Comparison of ENCODE assay signal across 26 mouse cellular contexts in genomic region chr7:113626734-113627133, GRCm38 (mm10).
DNase-seq lines count a peak whose midpoint lies in the region; ATAC-seq lines count a peak whose summit lies in the region.
"Had no signal": no experiment of that assay in that cellular context is flagged by ENCODE, and none has a peak within 500 bp of the region (broad histone marks: within the 10 kb centered on the region; RNA-seq: fewer than 3 reads in every experiment).

No protein-coding gene starts in this region.

- no peaks in the 10 kb centered on the region for H3K27me3 ChIP-seq in heart, embryonic 12.5 days (replicated peaks)
- H3K27me3 ChIP-seq in heart, embryonic 14.5 days (ENCODE audit: control insufficient read depth, insufficient read depth, low read length), result no peaks in the 10 kb centered on the region
- no peaks in the 10 kb centered on the region for H3K27me3 ChIP-seq in heart, embryonic 16.5 days (ENCODE audit: control insufficient read depth, insufficient read depth, low read length)
- no peaks in the 10 kb centered on the region for H3K27me3 ChIP-seq in kidney, embryonic 14.5 days (ENCODE audit: control insufficient read depth, insufficient read depth, low read length)
- H3K27me3 ChIP-seq: CH12.LX; embryonic facial prominence, embryonic 12.5 days; forebrain, embryonic 13.5 days; forebrain, embryonic 15.5 days had no signal

- peak; percentile 69 for ATAC-seq in heart, embryonic 12.5 days (ENCODE audit: insufficient number of reproducible peaks, low FRiP score)
- ATAC-seq in heart, embryonic 14.5 days (ENCODE audit: insufficient number of reproducible peaks, insufficient read depth, low FRiP score, low read depth), result peak; percentile 81
- ATAC-seq in heart, embryonic 16.5 days (replicated peaks; ENCODE audit: extremely low read depth, insufficient read depth, low FRiP score), result peak; percentile 83
- no peak for ATAC-seq in kidney, embryonic 14.5 days (ENCODE audit: low FRiP score, low TSS enrichment)
- ATAC-seq: activated CD4-positive, CD25-positive, alpha-beta regulatory T cell, adult 4 months; CD4-positive, CD25-positive, alpha-beta regulatory T cell, adult 4 months; forebrain, embryonic 13.5 days; forebrain, embryonic 15.5 days; Patski had no signal

- no peak overlapping the region for H3K4me2 ChIP-seq in heart, embryonic 12.5 days
- H3K4me2 ChIP-seq in heart, embryonic 14.5 days (ENCODE audit: low read length), result no peak overlapping the region
- H3K4me2 ChIP-seq in heart, embryonic 16.5 days (ENCODE audit: low read depth, low read length), result no peak overlapping the region
- no peak overlapping the region for H3K4me2 ChIP-seq in kidney, embryonic 14.5 days (replicated peaks; ENCODE audit: low read depth, low read length)
- H3K4me2 ChIP-seq: embryonic facial prominence, embryonic 12.5 days; forebrain, embryonic 13.5 days; forebrain, embryonic 15.5 days had no signal

- 0 out of 2 replicates have a peak, but pooled peaks cover 2% of the 10 kb centered on the region for H3K9me3 ChIP-seq in heart, embryonic 12.5 days (replicated peaks)
- peaks cover 8% of the 10 kb centered on the region for H3K9me3 ChIP-seq in heart, embryonic 14.5 days (ENCODE audit: control insufficient read depth, low read length)
- H3K9me3 ChIP-seq in heart, embryonic 16.5 days (replicated peaks; ENCODE audit: control insufficient read depth, low read length), result 0 out of 2 replicates have a peak, but pooled peaks cover 5% of the 10 kb centered on the region
- H3K9me3 ChIP-seq in kidney, embryonic 14.5 days (ENCODE audit: control insufficient read depth, low read length), result no peaks in the 10 kb centered on the region
- H3K9me3 ChIP-seq: embryonic facial prominence, embryonic 12.5 days; forebrain, embryonic 13.5 days; forebrain, embryonic 15.5 days; G1E had no signal

- peak overlapping the region; percentile 54; the same call in 1 of the 2 replicates for H3K27ac ChIP-seq in heart, embryonic 12.5 days (ENCODE audit: poor library complexity, severe bottlenecking)
- H3K27ac ChIP-seq in heart, embryonic 14.5 days (replicated peaks in 1 of 2; ENCODE audit: control insufficient read depth in 1 of 2, insufficient read depth in 1 of 2, low read depth in 2 of 2, low read length in 2 of 2), result peak overlapping the region in 1 of 2 experiments; percentile 11; a peak in 2 of 4 replicates
- H3K27ac ChIP-seq in heart, embryonic 16.5 days (ENCODE audit: low read length), result peak overlapping the region; percentile 68
- no peak overlapping the region for H3K27ac ChIP-seq in kidney, embryonic 14.5 days (ENCODE audit: low read depth, low read length)
- H3K27ac ChIP-seq: embryonic facial prominence, embryonic 10.5 days; embryonic facial prominence, embryonic 12.5 days; forebrain, embryonic 13.5 days; forebrain, embryonic 15.5 days had no signal

- intact Hi-C loops in heart, postnatal 25 days (cut with DNase I), result no loop called here
- intact Hi-C loops in heart, postnatal 36 days (cut with DNase I), result no loop called here

- H3K36me3 ChIP-seq in heart, embryonic 12.5 days, result no peaks in the 10 kb centered on the region
- no peaks in the 10 kb centered on the region for H3K36me3 ChIP-seq in heart, embryonic 14.5 days (ENCODE audit: control insufficient read depth, insufficient read depth, low read length)
- no peaks in the 10 kb centered on the region for H3K36me3 ChIP-seq in heart, embryonic 16.5 days (ENCODE audit: control insufficient read depth, insufficient read depth)
- H3K36me3 ChIP-seq in kidney, embryonic 14.5 days (ENCODE audit: control insufficient read depth, insufficient read depth, low read length), result no peaks in the 10 kb centered on the region
- H3K36me3 ChIP-seq: embryonic facial prominence, embryonic 10.5 days; embryonic facial prominence, embryonic 12.5 days; forebrain, embryonic 15.5 days; G1E had no signal

- H3K4me1 ChIP-seq in heart, embryonic 12.5 days (replicated peaks), result peaks cover 10% of the 10 kb centered on the region; the same call in 1 of the 2 replicates
- H3K4me1 ChIP-seq in heart, embryonic 14.5 days (ENCODE audit: control insufficient read depth in 2 of 2, insufficient read depth in 2 of 2, low read length in 2 of 2), result peaks cover 0 to 8% of the 10 kb centered on the region in 2 experiments; a peak in 2 of 4 replicates
- peaks cover 17% of the 10 kb centered on the region for H3K4me1 ChIP-seq in heart, embryonic 16.5 days (ENCODE audit: control insufficient read depth, insufficient read depth, low read length)
- no peaks in the 10 kb centered on the region for H3K4me1 ChIP-seq in kidney, embryonic 14.5 days (ENCODE audit: control insufficient read depth, insufficient read depth, low read length)
- H3K4me1 ChIP-seq: embryonic facial prominence, embryonic 10.5 days; embryonic facial prominence, embryonic 12.5 days; forebrain, embryonic 13.5 days; forebrain, embryonic 15.5 days had no signal

- H3K4me3 ChIP-seq in heart, embryonic 12.5 days, result no peak overlapping the region
- no peak overlapping the region for H3K4me3 ChIP-seq in heart, embryonic 14.5 days (ENCODE audit: control insufficient read depth in 1 of 2, insufficient read depth in 1 of 2, low read depth in 1 of 2, low read length in 2 of 2)
- H3K4me3 ChIP-seq in heart, embryonic 16.5 days (ENCODE audit: low read length), result no peak overlapping the region
- H3K4me3 ChIP-seq in kidney, embryonic 14.5 days (ENCODE audit: low read length), result no peak overlapping the region
- H3K4me3 ChIP-seq: embryonic facial prominence, embryonic 10.5 days; embryonic facial prominence, embryonic 12.5 days; forebrain, embryonic 13.5 days; forebrain, embryonic 15.5 days had no signal

- DNase-seq in heart, postnatal 25 days (ENCODE audit: low spot score), result no peak
- no peak for DNase-seq in heart, adult 18-20 months
- DNase-seq in heart, postnatal 36 days, result no peak
- DNase-seq in 3T3-L1 (ENCODE audit: low read depth, low spot score), result peak; percentile 19
- DNase-seq: adrenal gland, adult 8-10 months; adrenal gland, postnatal 14 days; adrenal gland, postnatal 36 days; B cell, adult 2 months; cerebellum, adult 11-12 months; cerebellum, adult 2 months; cerebellum, adult 9-10 months; cerebellum, postnatal 10 days; cerebellum, postnatal 25 days had no signal

- no peak overlapping the region for H3K9ac ChIP-seq in heart, embryonic 12.5 days
- H3K9ac ChIP-seq in heart, embryonic 14.5 days (ENCODE audit: low read length), result no peak overlapping the region
- H3K9ac ChIP-seq in heart, embryonic 16.5 days (ENCODE audit: low read length), result no peak overlapping the region
- no peak overlapping the region for H3K9ac ChIP-seq in kidney, embryonic 14.5 days (ENCODE audit: low read depth, low read length)
- H3K9ac ChIP-seq: embryonic facial prominence, embryonic 12.5 days; forebrain, embryonic 13.5 days; forebrain, embryonic 15.5 days had no signal
